Comparison of ENCODE assay signal across 8 mouse cellular contexts in the genomic region with DNA sequence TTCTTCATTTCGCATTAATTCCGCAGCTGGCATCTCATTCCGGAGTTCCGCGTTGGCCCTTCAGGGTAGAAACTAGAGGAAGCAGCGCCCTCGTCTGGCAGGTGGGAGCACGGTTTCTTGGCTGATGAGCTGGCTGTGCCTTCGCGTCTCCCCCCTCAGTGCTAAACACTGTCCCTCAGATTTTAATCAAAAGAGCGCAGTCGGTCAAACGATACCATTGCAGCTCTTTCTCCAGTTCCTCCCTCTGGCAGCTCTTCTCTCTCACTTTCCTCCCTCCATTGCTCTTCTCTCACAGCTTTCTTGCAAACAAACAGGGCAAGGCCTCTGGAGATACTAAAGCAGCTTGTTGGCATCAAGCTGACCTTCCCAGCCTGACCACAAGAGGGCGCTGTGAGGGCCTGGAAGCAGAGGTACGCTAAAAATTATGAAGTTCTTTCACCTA. TPM values are rescaled to one million over a fixed set of nuclear protein-coding genes. Genes with fewer than 3 reads are reported as not detected.
DNase-seq lines count a peak whose midpoint lies in the region; ATAC-seq and TF ChIP-seq lines count a peak whose summit lies in the region.

No protein-coding gene starts in this region.

- dilution Hi-C loops in CH12.LX (cut with MboI; ENCODE audit: extremely low pct_ligation_motif_present, extremely low pct_unique_long_range_greater_than_20kb, low sequenced_read_pairs), result no loop called here

- peak overlapping the region in 1 of 3 experiments; percentile 5 for H3K4me3 ChIP-seq in CH12.LX (replicated peaks in 1 of 3; ENCODE audit: low read depth in 2 of 3, low read length in 2 of 3, poor library complexity in 1 of 3)
- H3K4me3 ChIP-seq in forebrain, embryonic 11.5 days (ENCODE audit: low read depth, low read length), result peak overlapping the region; percentile 16; the same call in 1 of the 2 replicates
- peak overlapping the region; percentile 43 for H3K4me3 ChIP-seq in heart, embryonic 16.5 days (ENCODE audit: low read length)
- H3K4me3 ChIP-seq in liver, embryonic 13.5 days (replicated peaks), result no peak overlapping the region; the same call in 1 of the 2 replicates
- 0 out of 2 replicates have a peak overlapping the region, but pooled peaks have one; percentile 14 for H3K4me3 ChIP-seq in stomach, embryonic 15.5 days (replicated peaks)

- no peak overlapping the region for H3K27ac ChIP-seq in CH12.LX (ENCODE audit: insufficient read depth, low read depth)
- H3K27ac ChIP-seq in forebrain, embryonic 11.5 days (ENCODE audit: low read depth, low read length), result no peak overlapping the region
- no peak overlapping the region for H3K27ac ChIP-seq in heart, embryonic 16.5 days (ENCODE audit: low read length)
- H3K27ac ChIP-seq in liver, embryonic 13.5 days, result no peak overlapping the region
- H3K27ac ChIP-seq in stomach, embryonic 15.5 days, result no peak overlapping the region

- peak; percentile 64 for TF ChIP-seq RAD21 in CH12.LX (IDR thresholded peaks at IDR 0.05; ENCODE audit: low read depth, low read length)

- H3K9ac ChIP-seq in CH12.LX (ENCODE audit: insufficient read depth, low read depth), result peak overlapping the region; percentile 31; the same call in 1 of the 2 replicates
- peak overlapping the region; percentile 39; the same call in 1 of the 2 replicates for H3K9ac ChIP-seq in forebrain, embryonic 11.5 days (ENCODE audit: low read length)
- peak overlapping the region; percentile 62 for H3K9ac ChIP-seq in heart, embryonic 16.5 days (ENCODE audit: low read length)
- no peak overlapping the region for H3K9ac ChIP-seq in liver, embryonic 13.5 days
- H3K9ac ChIP-seq in stomach, embryonic 15.5 days, result no peak overlapping the region

- peak; percentile 70 for ATAC-seq in forebrain, embryonic 11.5 days (replicated peaks; ENCODE audit: low FRiP score)
- peak; percentile 33 for ATAC-seq in heart, embryonic 16.5 days (replicated peaks; ENCODE audit: extremely low read depth, insufficient read depth, low FRiP score)
- ATAC-seq in liver, embryonic 13.5 days (ENCODE audit: low read depth), result peak; percentile 54; the same call in 1 of the 2 replicates
- ATAC-seq in stomach, embryonic 15.5 days (ENCODE audit: insufficient read depth, low FRiP score, low read depth), result no peak

- peaks cover 8% of the 10 kb centered on the region for H3K27me3 ChIP-seq in CH12.LX (replicated peaks)
- peaks cover 17% of the 10 kb centered on the region for H3K27me3 ChIP-seq in forebrain, embryonic 11.5 days (ENCODE audit: control insufficient read depth, insufficient read depth, low read length)
- peaks cover 10% of the 10 kb centered on the region; the same call in 1 of the 2 replicates for H3K27me3 ChIP-seq in heart, embryonic 16.5 days (ENCODE audit: control insufficient read depth, insufficient read depth, low read length)
- H3K27me3 ChIP-seq in liver, embryonic 13.5 days, result peaks cover 32% of the 10 kb centered on the region
- 0 out of 2 replicates have a peak, but pooled peaks cover 4% of the 10 kb centered on the region for H3K27me3 ChIP-seq in stomach, embryonic 15.5 days (replicated peaks)

- peak; percentile 75 to 97 for TF ChIP-seq CTCF in CH12.LX (conservative IDR thresholded peaks at IDR 0.05 in 1 of 2, IDR thresholded peaks at IDR 0.05 in 1 of 2; ENCODE audit: low read depth in 2 of 2, low read length in 2 of 2)

- no peak for TF ChIP-seq EP300 in CH12.LX (IDR thresholded peaks at IDR 0.05; ENCODE audit: low read length)

- H3K79me2 ChIP-seq in CH12.LX (replicated peaks; ENCODE audit: control insufficient read depth, extremely low read depth, insufficient read depth, poor library complexity, severe bottlenecking), result no peaks in the 10 kb centered on the region

- peaks cover 0 to 3% of the 10 kb centered on the region in 2 experiments for H3K36me3 ChIP-seq in CH12.LX (replicated peaks in 1 of 2; ENCODE audit: control insufficient read depth in 1 of 2, insufficient read depth in 1 of 2, low read length in 1 of 2)
- no peaks in the 10 kb centered on the region for H3K36me3 ChIP-seq in forebrain, embryonic 11.5 days (ENCODE audit: control insufficient read depth, insufficient read depth, low read length)
- H3K36me3 ChIP-seq in heart, embryonic 16.5 days (ENCODE audit: control insufficient read depth, insufficient read depth), result no peaks in the 10 kb centered on the region
- no peaks in the 10 kb centered on the region for H3K36me3 ChIP-seq in liver, embryonic 13.5 days
- H3K36me3 ChIP-seq in stomach, embryonic 15.5 days, result no peaks in the 10 kb centered on the region

- peaks cover 36 to 41% of the 10 kb centered on the region in 2 experiments for H3K4me1 ChIP-seq in CH12.LX (ENCODE audit: control insufficient read depth in 1 of 2, insufficient read depth in 2 of 2)
- no peaks in the 10 kb centered on the region for H3K4me1 ChIP-seq in forebrain, embryonic 11.5 days (replicated peaks; ENCODE audit: control insufficient read depth, insufficient read depth, low read length)
- peaks cover 8% of the 10 kb centered on the region for H3K4me1 ChIP-seq in heart, embryonic 16.5 days (ENCODE audit: control insufficient read depth, insufficient read depth, low read length)
- no peaks in the 10 kb centered on the region for H3K4me1 ChIP-seq in liver, embryonic 13.5 days (replicated peaks)
- peaks cover 3% of the 10 kb centered on the region; the same call in 1 of the 2 replicates for H3K4me1 ChIP-seq in stomach, embryonic 15.5 days

- no peak for TF ChIP-seq POLR2A in CH12.LX (IDR thresholded peaks at IDR 0.05; ENCODE audit: low read depth, low read length)

- no peaks in the 10 kb centered on the region for H3K9me3 ChIP-seq in CH12.LX (replicated peaks; ENCODE audit: low read length)
- no peaks in the 10 kb centered on the region for H3K9me3 ChIP-seq in forebrain, embryonic 11.5 days (ENCODE audit: control insufficient read depth, low read length)
- H3K9me3 ChIP-seq in heart, embryonic 16.5 days (replicated peaks; ENCODE audit: control insufficient read depth, low read length), result no peaks in the 10 kb centered on the region
- H3K9me3 ChIP-seq in liver, embryonic 13.5 days (replicated peaks), result no peaks in the 10 kb centered on the region
- H3K9me3 ChIP-seq in stomach, embryonic 15.5 days, result no peaks in the 10 kb centered on the region

- 2% methylated on average over 15 of the region's 15 CpGs for WGBS in forebrain, embryonic 11.5 days
- 3% methylated on average over 15 of the region's 15 CpGs for WGBS in heart, embryonic 16.5 days
- under 1% methylated on average over 15 of the region's 15 CpGs for WGBS in liver, embryonic 13.5 days (ENCODE audit: insufficient replicate concordance)
- WGBS in stomach, embryonic 15.5 days, result 3% methylated on average over 15 of the region's 15 CpGs

- H3K4me2 ChIP-seq in CH12.LX (ENCODE audit: insufficient read depth, low read depth, poor library complexity, severe bottlenecking), result peak overlapping the region; percentile 91
- peak overlapping the region; percentile 42; the same call in 1 of the 2 replicates for H3K4me2 ChIP-seq in forebrain, embryonic 11.5 days (ENCODE audit: low read depth, low read length, severe bottlenecking)
- H3K4me2 ChIP-seq in heart, embryonic 16.5 days (ENCODE audit: low read depth, low read length), result peak overlapping the region; percentile 67
- peak overlapping the region; percentile 49 for H3K4me2 ChIP-seq in liver, embryonic 13.5 days
- peak overlapping the region; percentile 49 for H3K4me2 ChIP-seq in stomach, embryonic 15.5 days

- DNase-seq in CH12.LX (ENCODE audit: extremely low read depth), result peak; percentile 93
- peak; percentile 89 for DNase-seq in c-Kit-positive CD71-negative TER-119-negative erythroid progenitor cells, embryonic 14.5 days (ENCODE audit: low read depth)
- DNase-seq in forebrain, embryonic 11.5 days (ENCODE audit: low spot score), result peak; percentile 92
- peak; percentile 90 to 94 for DNase-seq in kidney, postnatal 25 days
- DNase-seq in liver, embryonic 13.5 days, result peak; percentile 69
- peak; percentile 92 for DNase-seq in neural tube, embryonic 10.5 days (ENCODE audit: extremely low spot score, low spot score)

- in situ Hi-C loops in CH12.LX (cut with MboI; ENCODE audit: low pct_ligation_motif_present, low pct_unique_long_range_greater_than_20kb, low sequenced_read_pairs), result loop anchor here (10.0 kb wide), 2 partner anchors 178 to 182 kb away; partner anchors contain the start of genes Flnb and Pdhb

TF ChIP-seq in CH12.LX, 34 proteins besides CTCF, POLR2A, EP300 and RAD21 (continues in another document):
- TF ChIP-seq ELF1 (IDR thresholded peaks at IDR 0.05; ENCODE audit: low read depth, low read length), result peak; percentile 86
- TF ChIP-seq MAFK (IDR thresholded peaks at IDR 0.05; ENCODE audit: insufficient replicate concordance, low read length), result no peak
- peak; percentile 71 for TF ChIP-seq SMC3 (IDR thresholded peaks at IDR 0.05; ENCODE audit: low read depth, low read length)
- peak; percentile 3; the same call in 1 of the 2 replicates for TF ChIP-seq MEF2A (IDR thresholded peaks at IDR 0.05; ENCODE audit: borderline replicate concordance, low read depth, low read length)

RNA-seq across cellular contexts. Expression of gene Dnase1l3, which starts 2.9 kb away (rescaled TPM):
- total RNA-seq in CH12.LX (2012; rRNA removed) (1.5 and 2.5 TPM in 2 replicates), CH12.LX (2014; rRNA removed) (2.5 and 2.9 TPM in 2 replicates)
- polyA plus RNA-seq in CH12.LX (2012; ENCODE audit: insufficient read length, low read depth), result 30.4 and 36.0 TPM in 2 replicates
- not detected in 2 replicates for polyA plus RNA-seq in forebrain, embryonic 11.5 days (2014; fragmentation: Nextera tagmentation; extraction: Ambion mirVana)
- 0.62 and 1.1 TPM in 2 replicates for polyA plus RNA-seq in heart, embryonic 16.5 days (2015; fragmentation: Nextera tagmentation; extraction: Ambion mirVana)
- 1.3 and 1.8 TPM in 2 replicates for polyA plus RNA-seq in liver, embryonic 13.5 days (2015; fragmentation: Nextera tagmentation; extraction: Ambion mirVana)
- polyA plus RNA-seq in stomach, embryonic 15.5 days (2015; fragmentation: Nextera tagmentation; extraction: Ambion mirVana), result 0.94 and 0.99 TPM in 2 replicates

RNA-seq across cellular contexts. Expression of gene Abhd6, which starts 5.4 kb away (rescaled TPM):
- total RNA-seq in CH12.LX (2012; rRNA removed), result 36.0 and 38.1 TPM in 2 replicates
- 31.9 and 39.2 TPM in 2 replicates for total RNA-seq in CH12.LX (2014; rRNA removed)
- 45.2 and 55.9 TPM in 2 replicates for polyA plus RNA-seq in CH12.LX (2012; ENCODE audit: insufficient read length, low read depth)
- 19.2 and 19.5 TPM in 2 replicates for polyA plus RNA-seq in forebrain, embryonic 11.5 days (2014; fragmentation: Nextera tagmentation; extraction: Ambion mirVana)
- polyA plus RNA-seq in heart, embryonic 16.5 days (2015; fragmentation: Nextera tagmentation; extraction: Ambion mirVana), result 11.6 and 13.1 TPM in 2 replicates
- 9.3 and 9.9 TPM in 2 replicates for polyA plus RNA-seq in liver, embryonic 13.5 days (2015; fragmentation: Nextera tagmentation; extraction: Ambion mirVana)
- polyA plus RNA-seq in stomach, embryonic 15.5 days (2015; fragmentation: Nextera tagmentation; extraction: Ambion mirVana), result 18.9 and 21.2 TPM in 2 replicates

RNA-seq across cellular contexts. Expression of gene Gm45521, which starts 40.2 kb away (rescaled TPM):
- total RNA-seq in CH12.LX (2012; rRNA removed) (not detected in 2 replicates), CH12.LX (2014; rRNA removed) (not detected in 2 replicates)
- polyA plus RNA-seq in CH12.LX (2012; ENCODE audit: insufficient read length, low read depth), result not detected in 2 replicates
- not detected in 2 replicates for polyA plus RNA-seq in forebrain, embryonic 11.5 days (2014; fragmentation: Nextera tagmentation; extraction: Ambion mirVana)
- not detected in 2 replicates for polyA plus RNA-seq in heart, embryonic 16.5 days (2015; fragmentation: Nextera tagmentation; extraction: Ambion mirVana)
- not detected in 2 replicates for polyA plus RNA-seq in liver, embryonic 13.5 days (2015; fragmentation: Nextera tagmentation; extraction: Ambion mirVana)
- 0.21 TPM in 1 of 2 replicates, not detected in the other for polyA plus RNA-seq in stomach, embryonic 15.5 days (2015; fragmentation: Nextera tagmentation; extraction: Ambion mirVana)

Comparison
In these comparisons a context has a peak if more than half of its experiments do, and no peak if none do; other contexts are left out.
1. H3K9ac ChIP-seq: peak in CH12.LX (single experiment), forebrain, embryonic 11.5 days (single experiment) and heart, embryonic 16.5 days (single experiment); none in liver, embryonic 13.5 days (single experiment) and stomach, embryonic 15.5 days (single experiment).
2. RNA of gene Dnase1l3, which starts 2.9 kb away (polyA plus RNA-seq): 30.4 to 36.0 TPM in CH12.LX; 1.3 to 1.8 TPM in liver, embryonic 13.5 days, 0.62 to 1.1 TPM in heart, embryonic 16.5 days, 0.94 to 0.99 TPM in stomach, embryonic 15.5 days and not detected in forebrain, embryonic 11.5 days; every median in the first group is over 10 times any median in the second.
3. Peak in every context shown above with its lines, with median percentiles within 50 percentile points of each other: DNase-seq and H3K4me2 ChIP-seq.